In the genomic region with DNA sequence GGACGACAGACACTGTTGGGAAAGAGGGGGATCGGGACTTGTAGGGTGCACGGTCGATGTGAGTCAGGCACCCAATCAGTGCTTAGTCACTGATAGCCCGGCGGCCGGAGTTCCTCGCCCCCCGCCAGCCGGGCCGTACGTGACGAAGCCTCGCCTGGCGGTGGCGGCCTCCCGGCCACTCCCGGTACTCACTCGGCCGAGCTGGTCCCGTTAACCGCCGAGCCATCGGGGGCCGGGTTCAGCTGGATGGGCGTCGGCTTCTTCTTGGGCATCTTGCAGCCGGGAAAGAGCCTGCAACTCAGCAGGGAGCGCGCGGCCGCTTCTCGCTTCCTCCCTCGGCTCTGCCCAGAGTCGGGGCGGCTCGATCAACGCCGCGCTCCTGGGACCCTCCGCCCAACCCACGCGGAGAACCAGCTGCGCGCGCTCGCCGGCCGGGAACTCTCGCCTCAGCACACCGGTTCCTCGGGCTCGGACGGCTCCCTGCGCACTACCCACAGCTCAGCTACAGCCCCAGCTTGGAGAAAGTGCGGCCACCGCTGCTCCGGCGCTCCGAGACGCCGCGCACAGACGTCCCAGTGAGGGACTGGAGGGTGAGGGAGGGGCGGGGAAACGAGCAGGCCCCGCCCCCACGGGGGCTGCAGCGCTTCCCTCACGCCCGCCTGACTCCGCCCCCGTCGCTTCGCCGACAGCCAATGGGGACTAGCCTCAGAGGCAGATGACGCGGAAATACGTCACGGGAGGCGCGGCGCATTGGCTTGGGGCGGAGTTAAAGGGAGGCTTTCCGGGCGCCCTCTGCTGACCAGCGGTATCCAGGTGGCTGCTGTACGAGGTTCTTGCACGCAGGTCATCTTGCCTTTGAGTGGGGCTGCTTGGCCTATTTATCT, we compare ENCODE assay signal across 8 mouse cellular contexts. TPM values are rescaled to one million over a fixed set of nuclear protein-coding genes. Genes with fewer than 3 reads are reported as not detected.
DNase-seq lines count a peak whose midpoint lies in the region; ATAC-seq lines count a peak whose summit lies in the region.

TSS of gene Map2k1 (minus strand) at position 611 of the 884 bp plus-strand sequence.

- peak within 1 kb of the TSS; percentile 91 for H3K27ac ChIP-seq in hindbrain, embryonic 15.5 days (replicated peaks)

- WGBS in hindbrain, embryonic 15.5 days, result 0% methylated on average over 87 of the region's 89 CpGs

- H3K9me3 ChIP-seq in hindbrain, embryonic 15.5 days, result no peaks in the 10 kb centered on the region

- no peaks in the 10 kb centered on the region for H3K36me3 ChIP-seq in hindbrain, embryonic 15.5 days

- peak; percentile 99 for DNase-seq in T-cell, adult 2 months (ENCODE audit: low spot score)
- DNase-seq in cerebellum, postnatal 36 days, result peak; percentile 99 to 100
- peak; percentile 99 to 100 for DNase-seq in frontal cortex, postnatal 36 days (ENCODE audit: low spot score in 2 of 2)
- DNase-seq in left cerebral cortex, adult 11 months (ENCODE audit: low spot score), result peak; percentile 98
- peak; percentile 100 for DNase-seq in lung, postnatal 4 days
- peak; percentile 100 for DNase-seq in retina, postnatal 7 days (ENCODE audit: low read depth, low spot score)
- DNase-seq in urinary bladder, adult 2 months (ENCODE audit: low spot score), result peak; percentile 97

- H3K4me3 ChIP-seq in hindbrain, embryonic 15.5 days, result peak within 1 kb of the TSS; percentile 90

- H3K27me3 ChIP-seq in hindbrain, embryonic 15.5 days, result no peaks in the 10 kb centered on the region

- peaks cover 26% of the 10 kb centered on the region for H3K4me1 ChIP-seq in hindbrain, embryonic 15.5 days (replicated peaks)

- peak; percentile 98 for ATAC-seq in hindbrain, embryonic 15.5 days (ENCODE audit: low FRiP score, low read depth)

- H3K4me2 ChIP-seq in hindbrain, embryonic 15.5 days, result peak within 1 kb of the TSS; percentile 86

- peak within 1 kb of the TSS; percentile 85 for H3K9ac ChIP-seq in hindbrain, embryonic 15.5 days

RNA-seq across cellular contexts. Expression of gene Map2k1, which starts in this region (rescaled TPM):
- 71.0 and 72.2 TPM in 2 replicates for polyA plus RNA-seq in hindbrain, embryonic 15.5 days (2015; fragmentation: Nextera tagmentation; extraction: Ambion mirVana)
- polyA plus RNA-seq in urinary bladder, adult 2 months (2012; rRNA removed), result 63.7 and 67.4 TPM in 2 replicates

Comparison
In these comparisons a context has a peak if more than half of its experiments do, and no peak if none do; other contexts are left out.
1. Peak in every context shown above with its lines: DNase-seq, ATAC-seq, H3K4me3 ChIP-seq and H3K27ac ChIP-seq.